Mouse (Mus musculus): ENCODE data around the gene Itgb1bp2.

The Itgb1bp2 gene

GRCm38 (mm10) chrX:101448886-101449475 is at the start of gene Itgb1bp2:
TSS of gene Itgb1bp2 (plus strand) at chrX:101449088.
- no peak for DNase-seq (ENCODE audit: low spot score)

GRCm38 (mm10) chrX:101418946-101419724 is 29.8 kb upstream of the Itgb1bp2 start:
- DNase-seq (ENCODE audit: low spot score) = peak; percentile 15

- DNase-seq (ENCODE audit: low spot score) = peak; percentile 84
These were observed 28.9 kb upstream of the Itgb1bp2 start for GRCm38 (mm10) chrX:101419725-101420699.

- no peak for DNase-seq (ENCODE audit: low spot score)
These were observed 28.2 kb upstream of the Itgb1bp2 start, which contains the start of gene Zmym3 for GRCm38 (mm10) chrX:101420700-101421095. TSS of gene Zmym3 (minus strand) at chrX:101420849.

- DNase-seq (ENCODE audit: low spot score) = no peak
These were observed 25.4 kb upstream of the Itgb1bp2 start for GRCm38 (mm10) chrX:101423462-101423861.

GRCm38 (mm10) chrX:101427774-101428173 is 21.1 kb upstream of the Itgb1bp2 start:
- DNase-seq (ENCODE audit: low spot score) = peak; percentile 28

GRCm38 (mm10) chrX:101428785-101429141 is 20.1 kb upstream of the Itgb1bp2 start:
- no peak for DNase-seq (ENCODE audit: low spot score)

- peak; percentile 89 for DNase-seq (ENCODE audit: low spot score)
These were observed 19.5 kb upstream of the Itgb1bp2 start, which contains the start of gene Nono for GRCm38 (mm10) chrX:101429142-101429949. TSS of gene Nono (plus strand) at chrX:101429318.

GRCm38 (mm10) chrX:101429976-101430375 is 18.9 kb upstream of the Itgb1bp2 start:
- no peak for DNase-seq (ENCODE audit: low spot score)

- DNase-seq (ENCODE audit: low spot score) = no peak
These were observed 2.3 kb downstream of the Itgb1bp2 start for GRCm38 (mm10) chrX:101451147-101451546.

GRCm38 (mm10) chrX:101451591-101451990 is 2.7 kb downstream of the Itgb1bp2 start:
- DNase-seq (ENCODE audit: low spot score) = no peak

GRCm38 (mm10) chrX:101472202-101472601 is 23.3 kb downstream of the Itgb1bp2 start:
- DNase-seq (ENCODE audit: low spot score) = no peak

- DNase-seq (ENCODE audit: low spot score) = no peak
These were observed 32.9 kb downstream of the Itgb1bp2 start for GRCm38 (mm10) chrX:101481604-101482350.

- DNase-seq (ENCODE audit: low spot score) = peak; percentile 38
These were observed 37.7 kb downstream of the Itgb1bp2 start for GRCm38 (mm10) chrX:101486487-101487152.
